Mouse (Mus musculus) C2C12 (cell line): ENCODE measurements around the gene Fam3a. TPM values are rescaled to one million over a fixed set of nuclear protein-coding genes. Genes with fewer than 3 reads are reported as not detected.

Experiments used
- H3K27me3 ChIP-seq: one replicate; pipeline ENCODE4 v1.6.1; 2011; ENCODE audit not compliant: control insufficient read depth, insufficient read depth, insufficient read length
- H3K36me3 ChIP-seq: one replicate; pipeline ENCODE4 v1.6.1; 2011; ENCODE audit not compliant: control insufficient read depth, insufficient read depth
- H3K4me3 ChIP-seq: one replicate; pipeline ENCODE4 v1.5.1; 2011; ENCODE audit warnings: mild to moderate bottlenecking, control low read depth; ENCODE audit not compliant: poor library complexity, insufficient read depth, severe bottlenecking
- H3K79me2 ChIP-seq: one replicate; pipeline ENCODE4 v1.6.1; 2011; ENCODE audit not compliant: control insufficient read depth, insufficient read depth
- H3K79me3 ChIP-seq: one replicate; pipeline ENCODE4 v1.6.1; 2011; ENCODE audit warnings: low read depth, control low read depth
- H3ac ChIP-seq: one replicate; pipeline ENCODE3; 2011; ENCODE audit warnings: low read depth; ENCODE audit not compliant: control insufficient read depth, insufficient read length
- CEBPB ChIP-seq: IDR thresholded peaks from one replicate; pipeline ENCODE4 v1.6.1; 2011; ENCODE audit warnings: low read depth, mild to moderate bottlenecking, control low read depth, moderate library complexity
- CTCF ChIP-seq: IDR thresholded peaks from one replicate; pipeline ENCODE4 v1.5.1; 2011; ENCODE audit not compliant: control insufficient read depth, insufficient read depth, insufficient read length
- FOSL1 ChIP-seq: IDR thresholded peaks from one replicate; pipeline ENCODE4 v1.8.0; 2011; ENCODE audit warnings: mild to moderate bottlenecking, low read length; ENCODE audit not compliant: poor library complexity, insufficient read depth, severe bottlenecking
- MAX ChIP-seq: IDR thresholded peaks from one replicate; pipeline ENCODE4 v1.6.1; 2011; ENCODE audit warnings: mild to moderate bottlenecking, control low read depth
- MYOD1 ChIP-seq: IDR thresholded peaks from one replicate; pipeline ENCODE4 v1.6.1; 2011; ENCODE audit warnings: low read depth; ENCODE audit not compliant: control insufficient read depth, insufficient read length
- MYOG ChIP-seq: IDR thresholded peaks from one replicate; pipeline ENCODE4 v1.6.1; 2011; ENCODE audit not compliant: control insufficient read depth, insufficient read length; ENCODE audit errors: extremely low read depth
- USF1 ChIP-seq: IDR thresholded peaks from one replicate; pipeline ENCODE4 v1.6.1; 2011; ENCODE audit warnings: low read depth, mild to moderate bottlenecking, control low read depth, moderate library complexity
- polyA plus RNA-seq: library from polyadenylated mRNA; unstranded; fragments of >200 nt; fragmentation: generic; extraction: Trizol; gene quantifications from one replicate; pipeline ENCODE4 v1.2.1, GENCODE M21; 2012; ENCODE audit warnings: missing spikeins

Fam3a gene
- polyA plus RNA-seq, 1 experiment: 11.5 TPM

DNA sequence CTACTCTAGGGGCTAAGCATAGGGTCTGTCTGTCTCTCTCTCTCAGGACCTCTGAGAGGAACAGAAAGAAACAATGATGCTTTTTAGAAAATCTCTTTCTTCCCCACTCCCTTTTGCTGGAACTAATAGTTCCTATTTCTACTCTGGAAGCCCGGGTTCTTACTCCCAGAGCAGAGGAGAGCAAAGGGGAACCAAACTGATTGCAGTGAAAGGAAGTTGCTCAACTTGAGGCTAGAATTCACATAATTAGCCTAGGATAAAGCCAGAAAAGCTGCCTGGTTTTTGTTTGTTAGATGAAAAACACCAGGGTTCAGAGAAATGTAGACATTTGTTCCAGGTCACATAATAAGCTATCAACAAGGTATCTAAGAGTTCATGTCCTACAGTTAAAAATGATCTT, 33.2 kb upstream of the Fam3a start:
- no peak overlapping the region for H3ac ChIP-seq
- TF ChIP-seq MAX (no peak), USF1 (no peak), CEBPB (no peak), MYOD1 (no peak), FOSL1 (no peak), MYOG (no peak), CTCF (no peak)
- H3K4me3 ChIP-seq: no peak overlapping the region
- no peaks in the 10 kb centered on the region for H3K27me3 ChIP-seq
- H3K36me3 ChIP-seq: peaks cover 24% of the 10 kb centered on the region
- H3K79me3 ChIP-seq: peaks cover 45% of the 10 kb centered on the region
- H3K79me2 ChIP-seq: peaks cover 83% of the 10 kb centered on the region

DNA sequence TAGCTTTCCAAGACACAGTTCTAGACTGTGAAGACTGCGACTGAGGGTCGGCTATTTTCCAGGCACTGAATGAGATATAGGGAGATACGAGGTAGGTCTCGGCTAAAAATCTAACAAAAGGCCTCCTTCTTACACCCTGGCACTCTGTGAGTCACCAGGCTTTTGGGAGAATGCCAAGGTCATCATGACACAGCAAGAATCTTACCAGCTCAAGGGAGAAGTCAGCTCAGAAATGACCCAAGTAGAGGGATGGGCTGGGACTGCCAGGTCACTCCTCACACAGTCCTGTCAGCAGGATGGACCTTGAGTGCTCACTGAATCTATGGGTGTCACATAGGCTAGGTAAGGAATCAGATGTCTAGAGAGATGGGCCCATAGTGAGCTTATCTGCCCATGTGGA, 32.1 kb upstream of the Fam3a start:
- peaks cover 41% of the 10 kb centered on the region for H3K79me3 ChIP-seq
- peaks cover 83% of the 10 kb centered on the region for H3K79me2 ChIP-seq
- TF ChIP-seq CTCF (no peak), MYOG (no peak), CEBPB (no peak), USF1 (no peak), MAX (no peak), FOSL1 (no peak), MYOD1 (no peak)
- no peak overlapping the region for H3K4me3 ChIP-seq
- peak overlapping the region; percentile 30 for H3ac ChIP-seq
- H3K27me3 ChIP-seq: no peaks in the 10 kb centered on the region
- H3K36me3 ChIP-seq: peaks cover 27% of the 10 kb centered on the region

DNA sequence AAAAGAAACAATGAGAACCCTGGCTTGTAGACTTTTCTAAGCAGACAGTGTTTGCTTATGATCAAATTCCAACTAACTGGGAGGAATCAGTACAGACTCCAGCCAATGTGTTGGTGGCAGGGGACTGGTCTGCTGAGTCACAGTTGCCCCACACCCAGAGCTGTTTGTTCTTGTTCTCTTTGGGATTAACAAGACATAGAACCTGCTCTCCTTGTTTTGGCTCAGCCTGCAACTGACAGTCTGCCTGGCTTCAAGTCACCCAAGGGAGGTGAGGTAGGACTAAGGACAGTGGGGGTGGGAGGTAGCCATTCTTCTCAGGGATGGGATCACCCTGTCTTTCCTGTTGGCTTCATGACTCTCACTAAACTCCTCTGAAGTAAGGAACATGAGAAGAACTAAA, 31.4 kb upstream of the Fam3a start:
- H3K36me3 ChIP-seq: peaks cover 34% of the 10 kb centered on the region
- peaks cover 80% of the 10 kb centered on the region for H3K79me2 ChIP-seq
- H3ac ChIP-seq: peak overlapping the region; percentile 46
- H3K27me3 ChIP-seq: no peaks in the 10 kb centered on the region
- H3K4me3 ChIP-seq: no peak overlapping the region
- H3K79me3 ChIP-seq: peaks cover 41% of the 10 kb centered on the region
- TF ChIP-seq USF1 (no peak), CEBPB (no peak), MYOG (no peak), MAX (no peak), CTCF (no peak), MYOD1 (no peak), FOSL1 (no peak)

DNA sequence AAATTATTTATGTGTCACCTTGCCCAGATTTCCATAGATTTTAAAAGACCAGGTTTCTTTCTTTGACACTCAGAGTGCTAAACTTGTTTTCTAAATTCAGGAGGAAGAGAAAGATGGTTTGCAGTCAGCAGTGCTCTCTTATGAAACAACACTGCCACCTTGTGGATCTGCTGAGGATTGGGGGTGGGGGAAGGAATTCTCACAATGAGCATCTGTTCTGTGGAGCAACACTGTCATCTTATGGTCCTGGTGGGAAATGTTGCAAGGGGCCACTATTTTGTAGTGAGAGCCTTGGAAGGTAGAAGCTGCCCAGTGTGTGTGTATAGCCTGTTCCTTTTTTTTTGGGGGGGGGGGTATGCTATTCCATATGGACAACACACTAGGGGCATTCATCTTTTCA, 20.3 kb upstream of the Fam3a start:
- H3ac ChIP-seq: no peak overlapping the region
- H3K79me3 ChIP-seq: no peaks in the 10 kb centered on the region
- peaks cover 14% of the 10 kb centered on the region for H3K36me3 ChIP-seq
- no peak overlapping the region for H3K4me3 ChIP-seq
- peak; percentile 37 for TF ChIP-seq CTCF
- no peak for TF ChIP-seq MAX
- H3K79me2 ChIP-seq: no peaks in the 10 kb centered on the region
- H3K27me3 ChIP-seq: no peaks in the 10 kb centered on the region

DNA sequence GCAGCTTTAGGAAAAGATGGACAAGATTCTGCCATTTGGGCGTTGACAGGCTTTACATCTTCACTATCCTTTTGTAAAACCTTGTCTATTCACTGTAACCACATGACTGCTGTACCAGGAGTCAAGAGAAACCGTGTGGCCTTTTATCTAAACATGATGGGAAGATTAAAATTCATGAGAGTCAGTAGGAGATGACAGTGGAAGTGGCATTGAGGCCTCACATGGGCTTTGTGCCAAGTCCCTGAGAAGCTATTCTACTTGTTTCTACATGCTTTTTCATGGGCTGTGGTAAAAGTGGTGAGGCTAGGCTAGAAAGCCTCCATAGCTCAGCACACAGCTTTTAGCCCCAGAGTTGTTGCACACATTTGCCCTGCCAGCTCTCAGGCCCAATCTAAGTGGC, 15.3 kb upstream of the Fam3a start:
- Histone ChIP-seq H3K36me3 (peaks cover 14% of the 10 kb centered on the region), H3ac (no peak overlapping the region), H3K79me3 (no peaks in the 10 kb centered on the region), H3K79me2 (no peaks in the 10 kb centered on the region), H3K4me3 (no peak overlapping the region), H3K27me3 (no peaks in the 10 kb centered on the region)
- TF ChIP-seq CEBPB (no peak), MYOG (no peak), MYOD1 (no peak), CTCF (no peak), FOSL1 (no peak)

DNA sequence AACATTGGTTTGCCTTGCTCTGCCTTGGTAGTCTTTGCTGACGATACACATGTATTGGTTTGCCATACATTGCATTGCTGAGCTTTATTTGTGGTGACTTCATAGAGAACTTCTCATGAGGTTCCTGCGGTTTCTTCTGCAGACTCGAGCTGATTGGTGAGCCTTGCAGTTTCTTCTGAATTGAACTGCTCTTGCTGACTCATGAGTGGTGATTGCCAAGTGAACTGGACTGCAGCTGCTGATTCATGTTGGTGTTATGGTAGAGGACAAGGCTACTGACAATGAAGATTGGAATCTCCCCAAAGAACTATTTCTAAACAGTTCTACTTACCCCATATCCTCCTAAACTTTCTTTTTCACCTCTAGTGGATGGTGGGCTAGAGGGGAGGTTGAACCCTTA, 7.1 kb upstream of the Fam3a start:
- Histone ChIP-seq H3K4me3 (no peak overlapping the region), H3K79me3 (no peaks in the 10 kb centered on the region), H3K27me3 (no peaks in the 10 kb centered on the region), H3K36me3 (no peaks in the 10 kb centered on the region), H3ac (no peak overlapping the region), H3K79me2 (no peaks in the 10 kb centered on the region)
- TF ChIP-seq MYOD1 (no peak), FOSL1 (no peak), MAX (no peak), CEBPB (no peak), USF1 (no peak), CTCF (no peak), MYOG (no peak)
